In genomic region chr9:115887571-115887970, GRCm38 (mm10) we compare ENCODE assay signal across 15 mouse cellular contexts. TPM values are rescaled to one million over a fixed set of nuclear protein-coding genes. Genes with fewer than 3 reads are reported as not detected.
"Had no signal": no experiment of that assay in that cellular context is flagged by ENCODE, and none has a peak within 500 bp of the region (broad histone marks: within the 10 kb centered on the region; RNA-seq: fewer than 3 reads in every experiment).

No protein-coding gene starts in this region.

- H3K9ac ChIP-seq: kidney, embryonic 15.5 days; limb, embryonic 15.5 days; liver, embryonic 12.5 days; lung, embryonic 14.5 days; neural tube, embryonic 15.5 days had no signal

- DNase-seq: kidney, postnatal 14 days; lung, embryonic 14.5 days; lung, postnatal 10 days; lung, postnatal 4 days; right cerebral cortex, adult 18-20 months; right cerebral cortex, postnatal 25 days had no signal

- H3K9me3 ChIP-seq: limb, embryonic 15.5 days; liver, embryonic 12.5 days; neural tube, embryonic 15.5 days had no signal

- H3K4me3 ChIP-seq: kidney, embryonic 15.5 days; limb, embryonic 15.5 days; liver, embryonic 12.5 days; midbrain, embryonic 10.5 days; myocyte; neural tube, embryonic 15.5 days had no signal

- H3K4me1 ChIP-seq: limb, embryonic 15.5 days; liver, embryonic 12.5 days; midbrain, embryonic 10.5 days; neural tube, embryonic 15.5 days had no signal

- ATAC-seq: liver, embryonic 12.5 days had no signal

- H3K4me2 ChIP-seq: kidney, embryonic 15.5 days; limb, embryonic 15.5 days; liver, embryonic 12.5 days; lung, embryonic 14.5 days; neural tube, embryonic 15.5 days had no signal

- H3K27ac ChIP-seq: kidney, embryonic 15.5 days; limb, embryonic 15.5 days; liver, embryonic 12.5 days; midbrain, embryonic 10.5 days; neural tube, embryonic 15.5 days; stomach, postnatal 0 days had no signal

- H3K36me3 ChIP-seq: kidney, embryonic 15.5 days; limb, embryonic 15.5 days; liver, embryonic 12.5 days; midbrain, embryonic 10.5 days; neural tube, embryonic 15.5 days had no signal

- H3K27me3 ChIP-seq: kidney, embryonic 15.5 days; limb, embryonic 15.5 days; liver, embryonic 12.5 days; neural tube, embryonic 15.5 days had no signal

RNA-seq across cellular contexts. Expression of gene Gadl1, which starts 21.7 kb away (rescaled TPM):
- total RNA-seq: megakaryocyte, adult 5-6 weeks had no signal
- polyA plus RNA-seq: large intestine, adult 2 months had no signal
